Mouse (Mus musculus): Measurements from ENCODE around the gene Trmt10b.

Gene Trmt10b

DNA sequence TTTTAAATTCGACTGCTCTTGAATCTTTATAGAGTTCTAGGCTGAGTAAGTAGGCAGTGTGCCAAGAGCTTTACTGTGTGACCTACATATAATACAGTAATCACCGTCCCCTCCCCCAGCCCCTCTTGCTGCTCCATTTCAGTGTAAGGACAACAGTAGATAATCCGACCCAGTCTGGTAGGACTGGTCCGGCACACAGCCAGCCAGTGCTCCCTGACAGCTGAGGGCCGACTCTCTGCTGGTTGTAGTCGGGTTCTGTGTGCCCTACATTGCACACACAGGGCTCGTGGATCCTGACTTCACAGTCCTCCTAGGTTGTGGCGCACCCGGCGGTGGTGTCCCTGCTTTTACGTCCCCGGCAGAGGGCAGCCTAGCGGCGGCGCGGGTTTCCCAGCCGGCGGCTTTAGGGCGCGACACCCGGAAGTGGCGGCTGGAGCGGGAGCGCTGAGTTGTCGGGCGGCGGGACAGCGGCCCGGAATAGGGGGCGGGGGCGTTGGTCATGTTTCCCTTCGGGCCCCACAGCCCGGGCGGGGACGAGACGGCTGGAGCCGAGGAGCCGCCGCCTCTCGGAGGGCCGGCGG is 44.8 kb downstream of the Trmt10b start, which contains the start of gene Dcaf10:
TSS of gene Dcaf10 (plus strand) at position 433 of the 581 bp plus-strand sequence.
- DNase-seq (ENCODE audit: extremely low spot score, low spot score) = peak; percentile 98

DNA sequence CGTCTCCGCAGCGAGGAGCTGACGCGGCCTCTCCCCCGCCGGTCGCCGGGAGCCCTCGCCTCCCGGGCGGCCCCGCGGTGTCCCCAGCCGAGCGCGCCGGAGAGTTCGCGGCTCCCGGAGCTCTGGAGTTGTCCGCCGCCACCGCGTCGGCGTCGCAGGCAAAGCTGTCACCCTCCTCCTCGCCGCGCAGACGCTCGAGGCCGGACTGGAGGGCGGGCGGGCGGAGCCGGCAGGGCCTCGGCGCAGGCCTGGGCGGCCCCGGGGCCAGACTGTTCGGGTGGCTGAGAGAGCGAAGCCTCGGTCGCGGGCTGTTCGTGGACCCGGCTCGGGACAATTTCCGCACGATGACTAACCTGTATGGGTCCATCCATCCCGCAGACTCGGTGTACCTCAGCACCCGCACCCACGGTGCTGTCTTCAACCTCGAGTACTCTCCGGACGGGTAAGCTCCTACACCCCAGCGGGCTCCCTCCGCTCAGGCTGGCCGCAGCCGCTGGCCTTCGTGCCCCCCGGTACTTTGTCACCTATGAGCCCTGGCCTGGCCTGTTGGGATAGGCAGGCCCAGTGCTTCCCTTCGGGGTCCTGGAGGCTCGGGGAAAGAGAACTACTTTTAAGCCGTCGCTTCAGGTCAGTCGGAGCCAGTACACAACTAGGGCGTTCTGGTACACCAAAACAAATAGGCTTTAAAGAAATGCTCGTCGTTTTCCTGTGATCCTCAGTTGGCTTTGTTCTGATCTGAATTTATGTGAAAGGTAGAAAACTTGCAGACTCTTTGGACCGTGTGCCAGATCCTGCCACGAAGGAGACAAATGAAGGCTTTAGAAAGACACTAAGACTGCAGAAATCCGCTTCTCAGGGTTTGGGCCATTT is 45.6 kb downstream of the Trmt10b start, which contains the start of gene Exosc3:
TSS of gene Exosc3 (minus strand) at position 447 of the 870 bp plus-strand sequence.
- peak; percentile 66 for DNase-seq (ENCODE audit: extremely low spot score, low spot score)

DNA sequence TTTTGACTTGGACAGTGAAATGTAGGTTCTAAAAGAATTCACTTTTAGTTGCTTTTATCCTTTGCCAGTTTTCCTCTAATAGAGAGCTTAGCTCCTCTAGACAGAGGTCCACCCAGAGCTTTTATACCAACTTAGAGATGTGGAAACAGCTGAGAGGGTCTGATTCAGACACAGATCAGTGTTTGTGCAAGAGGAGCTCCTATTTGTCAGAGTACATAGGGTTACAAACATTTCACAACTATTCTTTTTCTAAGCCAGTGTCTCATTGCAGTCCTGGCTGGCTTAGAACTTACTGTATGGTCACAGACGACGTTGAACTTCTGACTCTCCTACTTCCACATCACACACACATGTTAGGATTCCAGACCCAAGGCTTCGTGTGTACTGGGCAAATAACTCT is 59.7 kb downstream of the Trmt10b start:
- no peak for DNase-seq (ENCODE audit: extremely low spot score, low spot score)
